Mouse (Mus musculus) MEL (cell line): ENCODE measurements around the gene Cpsf4l. TPM values are rescaled to one million over a fixed set of nuclear protein-coding genes. Genes with fewer than 3 reads are reported as not detected.

Source experiments
- DNase-seq: peaks from one replicate; pipeline ENCODE4 v3.0.0; 2011; ENCODE audit warnings: low read depth, low spot score
- H3K27ac ChIP-seq: 2 replicates; pipeline ENCODE4 v1.5.1; 2012; ENCODE audit warnings: low read depth, mild to moderate bottlenecking, control low read depth, low read length, moderate library complexity; ENCODE audit not compliant: control insufficient read depth
- H3K27me3 ChIP-seq, 2 experiments: fragments of 150-350 bp in 1 of 2; sonication (generic) in 1 of 2; 2 replicates each; pipeline ENCODE4 v1.6.1; 2012; ENCODE audit warnings: low read length in 2 of 2, mild to moderate bottlenecking in 2 of 2, improper control_type of control experiment in 1 of 2, moderate library complexity in 1 of 2; ENCODE audit not compliant: insufficient read depth in 2 of 2, control insufficient read depth in 1 of 2
- H3K36me3 ChIP-seq, 2 experiments: 2 replicates each; pipeline ENCODE4 v1.6.1; 2012 to 2014; ENCODE audit warnings: low read length in 2 of 2, improper control_type of control experiment in 1 of 2, inconsistent platforms in 1 of 2, mild to moderate bottlenecking in 1 of 2; ENCODE audit not compliant: insufficient read depth in 2 of 2, control insufficient read depth in 1 of 2
- H3K4me1 ChIP-seq, 2 experiments: fragments of 150-350 bp in 1 of 2; sonication (generic) in 1 of 2; 2 replicates each; pipeline ENCODE4 v1.6.1; 2012; ENCODE audit warnings: low read length in 2 of 2, improper control_type of control experiment in 1 of 2, mild to moderate bottlenecking in 1 of 2; ENCODE audit not compliant: insufficient read depth in 2 of 2, control insufficient read depth in 1 of 2
- H3K4me3 ChIP-seq, 2 experiments: fragments of 150-350 bp in 1 of 2; sonication (generic) in 1 of 2; 2 replicates each; pipeline ENCODE4 v1.5.1; 2012; ENCODE audit warnings: low read depth in 2 of 2, low read length in 2 of 2, mild to moderate bottlenecking in 2 of 2, moderate library complexity in 2 of 2, control low read depth in 1 of 2, improper control_type of control experiment in 1 of 2; ENCODE audit not compliant: control insufficient read depth in 1 of 2, insufficient read depth in 1 of 2
- H3K79me2 ChIP-seq: 2 replicates; pipeline ENCODE4 v1.6.1; 2012; ENCODE audit warnings: mild to moderate bottlenecking, low read length, moderate library complexity; ENCODE audit not compliant: control insufficient read depth, poor library complexity, insufficient read depth
- H3K9ac ChIP-seq: 2 replicates; pipeline ENCODE4 v1.6.1; 2012; ENCODE audit warnings: low read depth, mild to moderate bottlenecking, control low read depth, low read length, moderate library complexity; ENCODE audit not compliant: control insufficient read depth, poor library complexity, severe bottlenecking
- H3K9me3 ChIP-seq: fragments of 150-350 bp; sonication (generic); replicated peaks from 2 replicates; pipeline ENCODE4 v1.6.1; 2012; ENCODE audit warnings: mild to moderate bottlenecking, low read length, improper control_type of control experiment, moderate library complexity; ENCODE audit not compliant: insufficient read depth
- BHLHE40 ChIP-seq: IDR thresholded peaks from 2 replicates; pipeline ENCODE4 v1.6.1; 2012; ENCODE audit warnings: low read depth, mild to moderate bottlenecking, inconsistent platforms, low read length, improper control_type of control experiment, borderline replicate concordance
- CTCF ChIP-seq, 3 experiments: IDR thresholded peaks in 2 of 3; conservative IDR thresholded peaks in 1 of 3; 2 replicates each; pipeline ENCODE4 v1.5.1; 2011 to 2012; ENCODE audit warnings: low read length in 3 of 3, low read depth in 2 of 3, mild to moderate bottlenecking in 2 of 3, improper control_type of control experiment in 1 of 3, inconsistent platforms in 1 of 3, mixed read lengths in 1 of 3, moderate library complexity in 1 of 3; ENCODE audit not compliant: control insufficient read depth in 1 of 3, insufficient read depth in 1 of 3, poor library complexity in 1 of 3, severe bottlenecking in 1 of 3
- E2F4 ChIP-seq: IDR thresholded peaks from 2 replicates; pipeline ENCODE4 v1.6.1; 2011; ENCODE audit warnings: low read depth, low read length, improper control_type of control experiment, borderline replicate concordance
- HCFC1 ChIP-seq: IDR thresholded peaks from 2 replicates; pipeline ENCODE4 v1.6.1; 2012; ENCODE audit warnings: low read depth, mild to moderate bottlenecking, inconsistent platforms, low read length, improper control_type of control experiment, moderate library complexity
- JUND ChIP-seq: IDR thresholded peaks from 2 replicates; pipeline ENCODE4 v1.6.1; 2011; ENCODE audit warnings: low read depth, mild to moderate bottlenecking, improper control_type of control experiment, low read length
- KAT2A ChIP-seq: conservative IDR thresholded peaks from 2 replicates; pipeline ENCODE4 v1.6.1; 2012; ENCODE audit warnings: low read depth, low read length, improper control_type of control experiment, inconsistent platforms
- MAX ChIP-seq: IDR thresholded peaks from 2 replicates; pipeline ENCODE4 v1.6.1; 2011; ENCODE audit warnings: low read length, improper control_type of control experiment
- MEF2A ChIP-seq: IDR thresholded peaks from 2 replicates; pipeline ENCODE4 v1.6.1; 2014; ENCODE audit warnings: low read depth, mild to moderate bottlenecking, inconsistent platforms, low read length, improper control_type of control experiment; ENCODE audit not compliant: poor library complexity, insufficient replicate concordance, severe bottlenecking; ENCODE audit errors: extremely low read depth
- MYB ChIP-seq: IDR thresholded peaks from 2 replicates; pipeline ENCODE4 v1.6.1; 2011; ENCODE audit warnings: mild to moderate bottlenecking, low read depth, low read length, improper control_type of control experiment
- MYC ChIP-seq: IDR thresholded peaks from 2 replicates; pipeline ENCODE4 v1.6.1; 2011; ENCODE audit warnings: low read depth, mild to moderate bottlenecking, low read length, improper control_type of control experiment, moderate library complexity
- NELFE ChIP-seq: IDR thresholded peaks from 2 replicates; pipeline ENCODE4 v1.6.1; 2011; ENCODE audit warnings: low read depth, low read length, improper control_type of control experiment
- POLR2A ChIP-seq, 2 experiments: IDR thresholded peaks; 2 replicates each; pipeline ENCODE4 v1.6.1; 2011 to 2012; ENCODE audit warnings: low read length in 2 of 2, mild to moderate bottlenecking in 2 of 2, control low read depth in 1 of 2, improper control_type of control experiment in 1 of 2, low read depth in 1 of 2, moderate library complexity in 1 of 2; ENCODE audit not compliant: control insufficient read depth in 1 of 2, insufficient read depth in 1 of 2, poor library complexity in 1 of 2
- POLR2AphosphoS2 ChIP-seq: IDR thresholded peaks from 2 replicates; pipeline ENCODE4 v1.6.1; 2011; ENCODE audit warnings: low read length, improper control_type of control experiment
- SMC3 ChIP-seq: IDR thresholded peaks from 2 replicates; pipeline ENCODE4 v1.6.1; 2011; ENCODE audit warnings: low read depth, low read length, improper control_type of control experiment
- TBP ChIP-seq: IDR thresholded peaks from 2 replicates; pipeline ENCODE4 v1.8.0; 2011; ENCODE audit warnings: low read depth, low read length, improper control_type of control experiment
- USF2 ChIP-seq, 2 experiments: IDR thresholded peaks; 2 replicates each; pipeline ENCODE4 v1.6.1; 2011 to 2012; ENCODE audit warnings: improper control_type of control experiment in 2 of 2, low read length in 2 of 2, borderline replicate concordance in 1 of 2, inconsistent platforms in 1 of 2, low read depth in 1 of 2, mild to moderate bottlenecking in 1 of 2; ENCODE audit not compliant: insufficient read depth in 1 of 2
- ZC3H11A ChIP-seq: IDR thresholded peaks from 2 replicates; pipeline ENCODE4 v1.6.1; 2012; ENCODE audit warnings: low read depth, mild to moderate bottlenecking, inconsistent platforms, low read length, improper control_type of control experiment
- ZNF384 ChIP-seq: IDR thresholded peaks from 2 replicates; pipeline ENCODE4 v1.6.1; 2012; ENCODE audit warnings: low read depth, mild to moderate bottlenecking, inconsistent platforms, low read length, improper control_type of control experiment
- polyA plus RNA-seq, 2 experiments: library from polyadenylated mRNA; stranded (reverse) in 1 of 2; unstranded in 1 of 2; fragments of >175 nt in 1 of 2; fragments of >200 nt in 1 of 2; gene quantifications; 2 replicates each; pipeline versions ENCODE4 v1.2.1 to v1.2.4; 2012; ENCODE audit warnings: low replicate concordance in 2 of 2, low read depth in 1 of 2; ENCODE audit not compliant: insufficient read length in 2 of 2, insufficient read depth in 1 of 2, missing spikeins in 1 of 2
- total RNA-seq: library from RNA; depleted of rRNA; stranded (reverse); fragments of 300-350 nt; gene quantifications from 2 replicates; pipeline ENCODE4 v1.2.3, GENCODE M21; 2012

Cpsf4l gene
- total and polyA plus RNA-seq, 3 experiments, result 0.70 TPM; not detected in 2

GRCm38 (mm10) chr11:113677378-113677777, 32.4 kb downstream of the Cpsf4l start:
- H3K79me2 ChIP-seq, result peaks cover 53% of the 10 kb centered on the region
- no peaks in the 10 kb centered on the region for H3K9me3 ChIP-seq
- peaks cover 25 to 39% of the 10 kb centered on the region in 2 experiments for H3K36me3 ChIP-seq
- TF ChIP-seq HCFC1 (no peak), POLR2A (IDR thresholded peaks at IDR 0.05; ENCODE audit: control insufficient read depth in 1 of 2, insufficient read depth in 1 of 2, low read depth in 1 of 2, low read length in 2 of 2, poor library complexity in 1 of 2) (no peak), MEF2A (no peak), BHLHE40 (no peak), MAX (no peak), E2F4 (no peak), USF2 (IDR thresholded peaks at IDR 0.05; ENCODE audit: borderline replicate concordance in 1 of 2, insufficient read depth in 1 of 2, low read depth in 1 of 2, low read length in 2 of 2) (no peak), KAT2A (no peak), NELFE (no peak), MYB (no peak), ZC3H11A (no peak), MYC (no peak), ZNF384 (no peak), TBP (no peak), SMC3 (no peak), CTCF (IDR thresholded peaks at IDR 0.05 in 2 of 3, conservative IDR thresholded peaks at IDR 0.05 in 1 of 3; ENCODE audit: control insufficient read depth in 1 of 3, insufficient read depth in 1 of 3, low read depth in 2 of 3, low read length in 3 of 3, poor library complexity in 1 of 3, severe bottlenecking in 1 of 3) (no peak)
- H3K4me3 ChIP-seq, result no peak overlapping the region
- H3K4me1 ChIP-seq, result peaks cover 12 to 16% of the 10 kb centered on the region in 2 experiments
- no peak for DNase-seq
- no peak overlapping the region for H3K27ac ChIP-seq
- H3K27me3 ChIP-seq, result no peaks in the 10 kb centered on the region
- no peak overlapping the region for H3K9ac ChIP-seq

DNA sequence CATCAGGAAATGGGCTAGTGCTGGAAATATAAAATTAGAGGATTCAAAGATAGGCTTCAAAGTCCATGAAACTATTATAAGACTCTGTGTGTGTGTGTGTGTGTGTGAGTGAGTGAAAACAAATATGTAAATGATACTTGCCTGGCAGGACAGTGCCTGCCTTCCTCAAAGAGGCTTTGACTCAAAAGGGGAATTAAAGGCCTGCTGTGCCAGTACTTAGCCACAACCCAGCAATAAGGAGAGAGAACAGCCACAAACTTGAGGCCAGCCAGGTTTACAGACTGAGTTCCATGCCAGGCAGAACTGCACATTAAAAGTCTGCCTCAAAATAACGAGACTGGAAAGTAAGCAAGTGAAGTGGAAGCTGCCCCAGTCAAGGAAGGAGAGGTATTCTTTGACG, 33.0 kb downstream of the Cpsf4l start:
- Histone ChIP-seq H3K9ac (no peak overlapping the region), H3K4me1 (peaks cover 10 to 12% of the 10 kb centered on the region in 2 experiments), H3K27ac (no peak overlapping the region), H3K27me3 (no peaks in the 10 kb centered on the region), H3K4me3 (no peak overlapping the region), H3K79me2 (peaks cover 49% of the 10 kb centered on the region), H3K9me3 (no peaks in the 10 kb centered on the region)
- DNase-seq, result no peak
- no peak for TF ChIP-seq JUND
- no peak for TF ChIP-seq MEF2A
- TF ChIP-seq POLR2AphosphoS2, result no peak
- TF ChIP-seq, all 39 proteins: peak for 0
- peaks cover 20 to 40% of the 10 kb centered on the region in 2 experiments for H3K36me3 ChIP-seq
